Mouse (Mus musculus) thymus, adult 2 months (tissue): ENCODE results near the gene Castor1. TPM values are rescaled to one million over a fixed set of nuclear protein-coding genes. Genes with fewer than 3 reads are reported as not detected.

Experiments
- DNase-seq: peaks from one replicate; pipeline ENCODE4 v3.0.0; 2021
- H3K27ac ChIP-seq: fragments of 200-500 bp; 2 replicates; pipeline ENCODE4 v1.5.1; 2012; ENCODE audit warnings: low read length, control low read depth; ENCODE audit not compliant: control insufficient read depth, insufficient read depth
- H3K27me3 ChIP-seq: fragments of 200-500 bp; 2 replicates; pipeline ENCODE4 v1.6.1; 2012; ENCODE audit warnings: mild to moderate bottlenecking, low read length, moderate library complexity, mixed read lengths; ENCODE audit not compliant: control insufficient read depth, insufficient read depth
- H3K36me3 ChIP-seq: fragments of 200-500 bp; 2 replicates; pipeline ENCODE4 v1.6.1; 2012; ENCODE audit warnings: mild to moderate bottlenecking, low read length, moderate library complexity; ENCODE audit not compliant: control insufficient read depth, insufficient read depth
- H3K4me1 ChIP-seq: fragments of 200-500 bp; replicated peaks from 2 replicates; pipeline ENCODE4 v1.6.1; 2012; ENCODE audit warnings: low read length; ENCODE audit not compliant: control insufficient read depth, insufficient read depth
- H3K4me3 ChIP-seq: fragments of 200-500 bp; 2 replicates; pipeline ENCODE4 v1.5.1; 2012; ENCODE audit warnings: mild to moderate bottlenecking, low read length, control low read depth, moderate library complexity; ENCODE audit not compliant: control insufficient read depth, insufficient read depth
- CTCF ChIP-seq: fragments of 200-500 bp; IDR thresholded peaks from 2 replicates; pipeline ENCODE4 v1.5.1; 2012; ENCODE audit warnings: mild to moderate bottlenecking, control low read depth, low read length, moderate library complexity, borderline replicate concordance; ENCODE audit not compliant: control insufficient read depth, poor library complexity, insufficient read depth; ENCODE audit errors: extremely low read depth
- POLR2A ChIP-seq: fragments of 200-500 bp; IDR thresholded peaks from 2 replicates; pipeline ENCODE4 v1.6.1; 2012; ENCODE audit warnings: mild to moderate bottlenecking, low read length, control low read depth, moderate library complexity; ENCODE audit not compliant: control insufficient read depth, poor library complexity, insufficient read depth; ENCODE audit errors: extremely low read depth
- WGBS: fragments of 180-500 bp; shearing (Covaris S2); methylation state at CpG from one replicate; pipeline ENCODE4 v1.1.7; 2018; 5-methylcytosine and 5-hydroxymethylcytosine counted together
- polyA plus RNA-seq: library from polyadenylated mRNA; depleted of rRNA; stranded (reverse); fragments of >200 nt; gene quantifications from 2 replicates; pipeline ENCODE4 v1.2.3, GENCODE M21; 2012

The Castor1 gene
- polyA plus RNA-seq, 1 experiment = 34.5 TPM

DNA sequence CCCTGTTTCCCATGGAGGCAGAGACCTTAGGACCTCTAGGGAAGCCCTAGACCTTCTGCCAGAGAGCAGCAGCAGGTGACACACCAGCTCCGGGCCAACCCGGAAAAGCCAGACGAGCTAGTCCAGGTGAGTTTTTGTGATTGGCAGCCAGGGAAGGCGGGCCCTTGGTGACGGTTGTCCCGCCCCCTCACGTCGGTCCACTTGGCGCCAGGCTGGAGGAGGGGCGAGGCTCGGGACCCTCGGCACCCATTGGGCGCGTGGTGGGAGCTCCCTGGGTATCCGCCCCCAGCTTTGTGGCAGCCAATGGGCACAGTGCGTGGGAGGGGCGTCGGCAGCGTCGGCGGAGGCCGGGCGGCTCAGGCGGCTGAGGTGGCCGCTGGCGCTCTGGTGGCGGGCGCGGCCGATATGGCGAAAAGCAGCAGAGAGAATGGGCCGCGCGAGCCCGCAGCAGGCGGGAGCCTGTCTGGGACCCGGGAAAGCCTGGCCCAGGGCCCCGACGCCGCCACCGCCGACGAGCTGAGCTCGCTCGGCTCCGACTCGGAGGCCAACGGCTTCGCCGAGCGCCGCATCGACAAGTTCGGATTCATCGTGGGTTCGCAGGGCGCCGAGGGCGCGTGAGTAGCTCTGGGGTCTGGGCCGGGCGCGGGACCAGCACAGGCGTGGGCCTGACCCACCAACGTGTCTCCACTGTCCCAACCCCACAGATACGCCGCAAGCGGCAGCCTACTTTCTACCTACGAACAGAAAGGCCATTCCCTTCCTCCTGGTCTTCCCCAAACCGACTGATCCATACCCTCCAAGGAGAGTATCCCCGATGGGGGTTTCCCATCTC, 31.3 kb upstream of the Castor1 start, which contains the start of gene Tbc1d10a:
Tbc1d10a (plus strand) TSS at position 304 of the 832 bp plus-strand sequence.
- peak; percentile 99 for DNase-seq
- TF ChIP-seq CTCF = peak; percentile 53; the same call in 1 of the 2 replicates
- peak; percentile 85 for TF ChIP-seq POLR2A
- Histone ChIP-seq H3K36me3 (peaks cover 2% of the 10 kb centered on the region), H3K4me3 (peak within 1 kb of the TSS; percentile 76), H3K27me3 (no peaks in the 10 kb centered on the region), H3K27ac (no peak within 1 kb of the TSS), H3K4me1 (peaks cover 12% of the 10 kb centered on the region)
- under 1% methylated on average over 70 of the region's 71 CpGs for WGBS

DNA sequence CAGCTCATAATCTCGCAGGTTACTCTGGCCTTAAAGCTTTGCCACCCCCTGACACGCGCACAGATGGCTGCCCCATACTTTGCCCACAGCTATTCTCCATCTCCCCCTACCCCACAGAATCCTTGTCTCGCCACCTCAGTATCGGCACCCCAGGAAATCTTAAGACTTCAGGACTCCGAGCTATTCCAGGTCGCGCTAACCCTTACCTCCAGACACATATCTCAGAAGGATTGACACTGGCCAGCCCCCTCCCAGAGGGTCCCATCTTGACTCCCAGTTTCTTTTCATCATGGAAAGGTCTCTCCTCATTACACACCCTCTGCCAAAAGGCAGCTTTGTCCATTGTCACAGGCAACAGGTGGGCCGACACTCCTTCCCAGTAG, 30.7 kb upstream of the Castor1 start:
- no peak overlapping the region for H3K27ac ChIP-seq

DNA sequence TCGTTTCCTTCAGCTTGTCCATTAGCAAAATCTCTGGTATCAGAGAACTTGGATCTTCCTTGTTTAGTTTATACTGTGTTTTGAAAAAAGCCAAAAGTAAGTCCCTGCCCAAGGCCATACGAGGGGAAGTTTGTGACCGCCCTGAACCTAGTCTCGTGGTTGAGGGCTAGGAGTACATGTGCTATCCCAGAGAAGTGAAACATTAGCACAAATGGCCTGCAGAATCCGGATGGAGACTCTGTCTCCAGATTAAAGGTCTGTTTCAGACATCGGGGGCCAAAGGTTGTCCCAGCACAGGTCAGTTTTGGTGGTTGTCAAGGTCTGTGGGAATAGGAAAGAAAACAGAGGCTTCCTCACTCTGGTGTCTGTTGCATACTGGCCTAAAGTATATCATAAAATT, 28.8 kb upstream of the Castor1 start:
- H3K27me3 ChIP-seq = no peaks in the 10 kb centered on the region
- no peak overlapping the region for H3K4me3 ChIP-seq
- 93% methylated on average over 6 of the region's 6 CpGs for WGBS
- no peak for DNase-seq
- H3K4me1 ChIP-seq = peaks cover 12% of the 10 kb centered on the region
- no peak overlapping the region for H3K27ac ChIP-seq
- TF ChIP-seq CTCF (no peak), POLR2A (no peak)
- H3K36me3 ChIP-seq = no peaks in the 10 kb centered on the region

More for the DNA sequence above, 30.7 kb upstream of the Castor1 start:
- peaks cover 12% of the 10 kb centered on the region for H3K4me1 ChIP-seq
- WGBS = 31% methylated on average over 9 of the region's 9 CpGs
- TF ChIP-seq POLR2A (no peak), CTCF (no peak)
- no peak for DNase-seq
- no peaks in the 10 kb centered on the region for H3K27me3 ChIP-seq
- no peaks in the 10 kb centered on the region for H3K36me3 ChIP-seq
- H3K4me3 ChIP-seq = peak overlapping the region; percentile 76

DNA sequence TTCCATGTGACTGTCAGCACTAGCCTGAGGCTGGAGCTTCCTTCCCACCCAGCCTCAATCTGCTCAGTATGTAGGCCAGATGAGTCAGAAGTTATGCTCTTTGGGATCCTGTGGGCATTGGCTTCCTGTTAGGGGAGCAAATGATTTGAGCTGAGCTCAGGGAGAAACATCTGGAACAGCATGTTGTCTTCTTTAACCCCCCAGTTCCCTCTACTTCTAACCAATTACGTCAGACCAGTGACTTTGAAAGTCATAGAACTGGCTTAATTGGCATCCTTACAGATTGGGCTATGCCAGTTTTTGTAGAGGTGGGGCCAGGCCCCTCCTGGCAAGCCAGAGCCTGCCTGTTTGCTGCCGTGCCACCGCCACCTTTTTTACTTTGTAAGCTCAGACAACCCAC, 27.3 kb upstream of the Castor1 start:
- no peaks in the 10 kb centered on the region for H3K36me3 ChIP-seq
- no peaks in the 10 kb centered on the region for H3K27me3 ChIP-seq
- no peak for DNase-seq
- H3K27ac ChIP-seq = no peak overlapping the region
- H3K4me3 ChIP-seq = no peak overlapping the region
- TF ChIP-seq CTCF = no peak
- TF ChIP-seq POLR2A = no peak
- peaks cover 12% of the 10 kb centered on the region for H3K4me1 ChIP-seq
- WGBS = 90% methylated on average over 3 of the region's 3 CpGs

DNA sequence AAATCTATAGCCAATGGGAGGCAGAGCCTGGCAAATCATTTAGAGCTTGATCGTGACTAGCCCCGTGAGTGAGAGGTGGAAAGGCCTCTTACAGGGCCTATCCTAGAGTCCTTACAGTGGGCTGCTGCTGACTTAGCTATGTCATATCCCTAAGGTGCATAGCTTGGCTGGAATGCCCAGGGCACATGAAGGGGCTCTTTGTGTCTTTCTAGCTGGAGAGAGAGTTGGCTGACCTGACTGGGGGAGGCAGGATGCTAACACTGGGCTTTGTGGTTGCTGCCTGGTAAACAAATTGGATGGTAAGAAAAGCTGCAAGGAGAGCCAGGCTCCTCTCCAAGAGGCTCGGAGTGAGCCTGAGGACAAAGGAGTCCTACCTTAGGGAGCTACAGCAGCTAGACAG, 25.3 kb upstream of the Castor1 start:
- no peak for DNase-seq
- no peak for TF ChIP-seq CTCF
- TF ChIP-seq POLR2A = no peak
- WGBS = 95% methylated on average over 3 of the region's 3 CpGs
- H3K4me1 ChIP-seq = peaks cover 4% of the 10 kb centered on the region
- no peak overlapping the region for H3K4me3 ChIP-seq
- H3K27me3 ChIP-seq = no peaks in the 10 kb centered on the region
- H3K36me3 ChIP-seq = no peaks in the 10 kb centered on the region
- H3K27ac ChIP-seq = no peak overlapping the region

DNA sequence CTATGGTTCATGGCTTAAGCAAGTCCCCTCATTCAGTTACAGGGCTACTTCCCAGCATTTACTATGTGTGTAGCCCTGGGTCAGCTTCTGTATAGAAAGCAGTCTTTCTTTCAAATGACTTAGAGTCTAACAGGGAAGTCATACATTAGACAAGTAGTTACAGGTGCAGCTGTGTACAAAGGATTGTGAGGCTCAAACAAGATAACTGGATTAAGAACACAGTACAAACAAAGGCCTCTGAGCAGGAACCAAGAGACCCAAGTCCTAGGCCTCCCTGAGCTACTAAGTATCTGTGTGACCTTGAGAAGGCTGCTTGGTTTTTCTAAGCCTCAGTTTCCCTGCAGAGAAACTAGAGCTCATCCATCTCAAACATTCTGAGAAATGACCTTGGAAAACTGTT, 24.6 kb upstream of the Castor1 start:
- H3K27ac ChIP-seq = no peak overlapping the region
- H3K27me3 ChIP-seq = no peaks in the 10 kb centered on the region
- H3K4me3 ChIP-seq = no peak overlapping the region
- no peaks in the 10 kb centered on the region for H3K36me3 ChIP-seq
- peaks cover 2% of the 10 kb centered on the region; the same call in 1 of the 2 replicates for H3K4me1 ChIP-seq
- TF ChIP-seq CTCF = no peak
- no peak for TF ChIP-seq POLR2A
- DNase-seq = no peak
